ENCODE assay signal across 14 mouse cellular contexts in the genomic region with DNA sequence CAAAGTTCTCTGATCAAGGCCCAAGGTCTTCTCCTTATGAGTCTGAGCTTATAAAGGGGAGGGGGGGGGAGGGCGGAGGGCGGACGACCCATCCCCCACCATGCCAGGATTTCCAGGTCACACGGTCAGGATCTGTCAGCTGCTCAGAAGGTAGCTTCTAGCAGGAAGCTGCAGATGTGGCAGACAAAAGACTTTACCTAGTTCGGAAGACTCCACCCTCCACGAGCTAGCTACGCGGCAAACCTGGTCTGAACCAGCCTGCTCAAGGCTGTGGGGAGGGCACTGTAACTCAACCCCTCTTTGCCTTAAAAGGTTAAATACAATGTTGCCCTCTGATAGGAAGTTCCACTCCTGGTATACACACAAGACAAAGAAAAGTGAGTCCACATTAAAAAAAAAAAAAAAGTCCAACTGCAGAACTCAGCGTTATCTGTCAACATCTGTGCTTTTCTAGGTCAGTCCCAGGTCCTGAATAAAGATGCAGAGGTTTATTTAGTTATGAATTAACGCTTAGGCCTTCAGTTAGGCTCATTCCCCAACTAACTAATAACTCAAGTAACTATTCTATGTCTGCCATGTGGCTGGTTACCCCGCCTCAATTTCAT.
A peak's percentile ranks its signal among the peaks of the same experiment; 100 is the strongest.
DNase-seq lines count a peak whose midpoint lies in the region; ATAC-seq and TF ChIP-seq lines count a peak whose summit lies in the region.
"Had no signal": no experiment of that assay in that cellular context is flagged by ENCODE, and none has a peak within 500 bp of the region (broad histone marks: within the 10 kb centered on the region; RNA-seq: fewer than 3 reads in every experiment).

No protein-coding gene starts in this region.

- no peak overlapping the region for H3K4me3 ChIP-seq in intestine, embryonic 14.5 days (ENCODE audit: low read depth, low read length)
- H3K4me3 ChIP-seq in intestine, postnatal 0 days (ENCODE audit: low read depth, low read length), result no peak overlapping the region
- no peak overlapping the region for H3K4me3 ChIP-seq in embryonic facial prominence, embryonic 12.5 days
- H3K4me3 ChIP-seq: hindbrain, embryonic 12.5 days; layer of hippocampus, adult 2 months; limb, embryonic 15.5 days had no signal

- no peak for TF ChIP-seq CTCF in intestine, postnatal 0 days (IDR thresholded peaks at IDR 0.05; ENCODE audit: low read depth)

- H3K9ac ChIP-seq in intestine, embryonic 14.5 days (ENCODE audit: low read length), result no peak overlapping the region
- H3K9ac ChIP-seq in intestine, postnatal 0 days (ENCODE audit: low read depth, low read length), result no peak overlapping the region
- no peak overlapping the region; the same call in 1 of the 2 replicates for H3K9ac ChIP-seq in embryonic facial prominence, embryonic 12.5 days
- H3K9ac ChIP-seq: hindbrain, embryonic 12.5 days; limb, embryonic 15.5 days had no signal

- H3K9me3 ChIP-seq in intestine, embryonic 14.5 days (ENCODE audit: control insufficient read depth, low read length), result no peaks in the 10 kb centered on the region
- H3K9me3 ChIP-seq in intestine, postnatal 0 days (ENCODE audit: control insufficient read depth), result no peaks in the 10 kb centered on the region
- H3K9me3 ChIP-seq in embryonic facial prominence, embryonic 12.5 days, result no peaks in the 10 kb centered on the region
- H3K9me3 ChIP-seq: hindbrain, embryonic 12.5 days; limb, embryonic 15.5 days had no signal

- H3K27ac ChIP-seq in intestine, embryonic 14.5 days (ENCODE audit: low read depth), result peak overlapping the region; percentile 14; the same call in 1 of the 2 replicates
- H3K27ac ChIP-seq in intestine, postnatal 0 days (ENCODE audit: low read depth, low read length), result no peak overlapping the region
- 0 out of 2 replicates have a peak overlapping the region, but pooled peaks have one; percentile 30 for H3K27ac ChIP-seq in embryonic facial prominence, embryonic 12.5 days
- H3K27ac ChIP-seq: hindbrain, embryonic 12.5 days; layer of hippocampus, adult 2 months had no signal

- intact Hi-C loops in left cerebral cortex, postnatal 36 days (cut with DNase I), result no loop called here

- ATAC-seq in intestine, embryonic 14.5 days (replicated peaks; ENCODE audit: low FRiP score, low TSS enrichment, low read depth), result no peak
- ATAC-seq in intestine, postnatal 0 days, result no peak
- no peak; the same call in 1 of the 2 replicates for ATAC-seq in embryonic facial prominence, embryonic 12.5 days (ENCODE audit: insufficient number of reproducible peaks, insufficient read depth, low FRiP score, low TSS enrichment)

- peaks cover 18% of the 10 kb centered on the region for H3K4me1 ChIP-seq in intestine, embryonic 14.5 days (replicated peaks; ENCODE audit: control insufficient read depth, insufficient read depth, low read length)
- no peaks in the 10 kb centered on the region for H3K4me1 ChIP-seq in intestine, postnatal 0 days (replicated peaks; ENCODE audit: control insufficient read depth, insufficient read depth, low read length)
- peaks cover 27% of the 10 kb centered on the region for H3K4me1 ChIP-seq in embryonic facial prominence, embryonic 12.5 days

- DNase-seq in intestine, embryonic 14.5 days (ENCODE audit: low spot score), result no peak
- peak; percentile 97 for DNase-seq in ES-CJ7 (ENCODE audit: low read depth, low spot score)
- DNase-seq in thymus, postnatal 0 days (ENCODE audit: low spot score), result peak; percentile 78
- DNase-seq in left cerebral cortex, postnatal 36 days (ENCODE audit: low spot score in 2 of 2), result no peak
- no peak for DNase-seq in spleen, adult 18-20 months
- DNase-seq: adrenal gland, postnatal 10 days; cerebellum, adult 11-12 months; gastrocnemius, postnatal 10 days; lung, postnatal 14 days had no signal

- no peaks in the 10 kb centered on the region; the same call in 1 of the 2 replicates for H3K27me3 ChIP-seq in intestine, embryonic 14.5 days (replicated peaks; ENCODE audit: control insufficient read depth, insufficient read depth, low read length)
- H3K27me3 ChIP-seq in intestine, postnatal 0 days (replicated peaks; ENCODE audit: control insufficient read depth, insufficient read depth, low read length), result peaks cover 2% of the 10 kb centered on the region; the same call in 1 of the 2 replicates
- 0 out of 2 replicates have a peak, but pooled peaks cover 5% of the 10 kb centered on the region for H3K27me3 ChIP-seq in embryonic facial prominence, embryonic 12.5 days
- H3K27me3 ChIP-seq: limb, embryonic 15.5 days had no signal

- H3K36me3 ChIP-seq in intestine, embryonic 14.5 days (ENCODE audit: control insufficient read depth, insufficient read depth, low read length), result no peaks in the 10 kb centered on the region
- H3K36me3 ChIP-seq in intestine, postnatal 0 days (ENCODE audit: control insufficient read depth, insufficient read depth), result no peaks in the 10 kb centered on the region
- H3K36me3 ChIP-seq in embryonic facial prominence, embryonic 12.5 days, result no peaks in the 10 kb centered on the region
- H3K36me3 ChIP-seq: hindbrain, embryonic 12.5 days; limb, embryonic 15.5 days had no signal

- no peak overlapping the region for H3K4me2 ChIP-seq in intestine, embryonic 14.5 days (ENCODE audit: low read length)
- H3K4me2 ChIP-seq in intestine, postnatal 0 days (replicated peaks; ENCODE audit: low read depth), result no peak overlapping the region
- H3K4me2 ChIP-seq in embryonic facial prominence, embryonic 12.5 days (replicated peaks), result peak overlapping the region; percentile 3; the same call in 1 of the 2 replicates
- H3K4me2 ChIP-seq: hindbrain, embryonic 12.5 days; limb, embryonic 15.5 days had no signal

- 39% methylated on average over 11 of the region's 11 CpGs for WGBS in intestine, embryonic 14.5 days
- WGBS in intestine, postnatal 0 days, result 45% methylated on average over 11 of the region's 11 CpGs
- WGBS in embryonic facial prominence, embryonic 12.5 days, result 26% methylated on average over 11 of the region's 11 CpGs

Comparison
In these comparisons a context has a peak if more than half of its experiments do, and no peak if none do; other contexts are left out.
1. DNase-seq: peak in ES-CJ7 (single experiment) and thymus, postnatal 0 days (single experiment); none in intestine, embryonic 14.5 days (single experiment), left cerebral cortex, postnatal 36 days (0 of 2) and spleen, adult 18-20 months (0 of 2).